Mouse (Mus musculus) bone marrow, adult 2 months (tissue): ENCODE results near the gene Nps. TPM values are rescaled to one million over a fixed set of nuclear protein-coding genes. Genes with fewer than 3 reads are reported as not detected.

Experiments
- H3K27ac ChIP-seq: fragments of 200-500 bp; 2 replicates; pipeline ENCODE4 v1.5.1; 2012; ENCODE audit warnings: low read depth, mild to moderate bottlenecking, control low read depth, inconsistent platforms, low read length; ENCODE audit not compliant: control insufficient read depth, poor library complexity, insufficient read depth
- H3K4me1 ChIP-seq: fragments of 200-500 bp; 2 replicates; pipeline ENCODE4 v1.6.1; 2011; ENCODE audit warnings: low read length; ENCODE audit not compliant: control insufficient read depth, insufficient read depth
- H3K4me3 ChIP-seq: fragments of 200-500 bp; replicated peaks from 2 replicates; pipeline ENCODE3; 2011; ENCODE audit warnings: mild to moderate bottlenecking, low read depth, low read length, control low read depth; ENCODE audit not compliant: control insufficient read depth
- CTCF ChIP-seq: fragments of 200-500 bp; IDR thresholded peaks from 2 replicates; pipeline ENCODE4 v1.5.1; 2011; ENCODE audit warnings: low read length, control low read depth; ENCODE audit not compliant: control insufficient read depth, insufficient read depth
- POLR2A ChIP-seq: fragments of 200-500 bp; IDR thresholded peaks from 2 replicates; pipeline ENCODE4 v1.6.1; 2011; ENCODE audit warnings: low read depth, mild to moderate bottlenecking, control low read depth, low read length, borderline replicate concordance; ENCODE audit not compliant: control insufficient read depth
- WGBS: fragments of 180-500 bp; shearing (Covaris S2); methylation state at CpG from one replicate; pipeline ENCODE4 v1.1.7; 2018; 5-methylcytosine and 5-hydroxymethylcytosine counted together
- polyA plus RNA-seq: library from polyadenylated mRNA; stranded (reverse); fragments of >200 nt; gene quantifications from 2 replicates; pipeline ENCODE4 v1.2.4, GENCODE M21; 2011; ENCODE audit warnings: low replicate concordance; ENCODE audit not compliant: missing spikeins, insufficient read depth, insufficient read length

Gene Nps
- polyA plus RNA-seq, 1 experiment, result not detected

DNA sequence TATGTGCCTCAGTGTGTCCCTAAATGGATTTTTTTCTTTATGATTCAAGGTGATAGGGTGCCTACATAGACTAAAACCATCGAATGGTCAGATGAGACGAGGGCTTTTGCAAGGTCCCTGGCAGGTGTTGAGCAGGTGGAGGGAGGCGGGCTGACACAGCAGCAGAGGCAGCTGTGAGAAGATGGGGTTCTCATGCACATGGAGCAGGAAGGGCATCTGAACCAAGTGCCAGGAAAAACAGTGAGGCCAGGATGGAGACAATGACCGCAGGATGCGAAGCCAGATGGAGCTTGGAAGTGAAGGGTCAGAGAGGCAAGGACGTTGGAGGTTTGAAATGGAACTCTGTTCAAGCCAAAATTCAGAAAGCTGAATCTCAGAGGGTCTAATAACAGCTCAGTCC lies 18.5 kb upstream of the Nps start:
- H3K4me1 ChIP-seq, result no peaks in the 10 kb centered on the region
- no peak overlapping the region for H3K27ac ChIP-seq
- H3K4me3 ChIP-seq, result no peak overlapping the region
- TF ChIP-seq CTCF (no peak), POLR2A (no peak)
- 73% methylated on average over 6 of the region's 6 CpGs for WGBS

DNA sequence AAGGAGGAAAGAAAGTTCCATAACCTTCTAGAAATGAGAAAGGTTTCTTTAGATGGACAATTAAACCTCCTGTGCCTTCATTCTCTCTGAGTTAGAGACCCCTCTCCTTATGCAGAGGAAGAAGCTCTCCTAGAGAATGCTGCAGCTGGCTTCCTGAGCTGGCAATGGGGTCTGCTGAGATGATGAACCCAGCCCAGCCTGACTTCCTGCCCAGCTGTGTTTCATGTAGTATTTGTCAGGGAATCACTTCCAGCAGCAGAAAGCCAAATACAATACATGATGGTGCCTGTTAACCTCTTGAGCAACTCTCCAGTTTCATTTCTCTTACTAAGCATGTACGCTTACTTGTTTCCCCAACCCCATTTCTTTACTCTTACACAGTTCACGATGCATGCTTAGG lies 17.9 kb upstream of the Nps start:
- H3K4me3 ChIP-seq, result no peak overlapping the region
- TF ChIP-seq POLR2A (no peak), CTCF (no peak)
- no peaks in the 10 kb centered on the region for H3K4me1 ChIP-seq
- no peak overlapping the region for H3K27ac ChIP-seq
- 67% methylated on average over 2 of the region's 2 CpGs for WGBS

DNA sequence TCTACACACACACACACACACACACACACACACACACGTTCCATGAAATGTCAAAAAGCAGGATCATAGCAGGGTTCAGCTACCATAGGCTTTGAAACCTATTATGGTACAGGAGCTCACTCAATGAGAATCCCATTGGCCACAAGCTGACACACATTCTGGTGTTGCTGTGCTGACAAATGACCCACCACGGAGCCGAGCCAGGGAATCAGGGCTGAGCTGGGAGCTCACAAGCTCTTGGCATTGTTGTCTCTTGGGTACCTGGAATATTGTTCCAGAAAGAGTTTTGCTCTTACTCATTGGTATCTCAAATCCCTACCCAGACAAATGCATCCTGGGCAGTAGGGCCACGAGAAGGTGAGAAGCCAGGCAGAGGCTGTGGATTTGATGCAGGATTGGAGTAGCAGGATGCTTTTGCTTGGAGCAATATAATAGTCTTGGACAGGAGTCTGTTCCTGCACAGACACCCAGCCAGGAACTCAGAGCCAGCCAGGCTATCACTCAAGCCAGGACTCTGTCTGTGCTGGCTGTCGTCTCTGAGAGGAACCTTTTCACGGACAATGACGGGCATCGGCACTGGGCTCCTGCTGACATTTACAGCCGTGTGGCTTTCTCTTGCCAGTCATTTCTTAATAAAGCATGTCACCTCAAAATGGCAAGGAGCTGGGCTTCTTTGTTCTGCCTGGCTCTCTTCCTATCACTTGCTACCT lies 14.2 kb upstream of the Nps start:
- WGBS, result 80% methylated on average over 9 of the region's 9 CpGs
- TF ChIP-seq POLR2A, result no peak
- no peak for TF ChIP-seq CTCF

DNA sequence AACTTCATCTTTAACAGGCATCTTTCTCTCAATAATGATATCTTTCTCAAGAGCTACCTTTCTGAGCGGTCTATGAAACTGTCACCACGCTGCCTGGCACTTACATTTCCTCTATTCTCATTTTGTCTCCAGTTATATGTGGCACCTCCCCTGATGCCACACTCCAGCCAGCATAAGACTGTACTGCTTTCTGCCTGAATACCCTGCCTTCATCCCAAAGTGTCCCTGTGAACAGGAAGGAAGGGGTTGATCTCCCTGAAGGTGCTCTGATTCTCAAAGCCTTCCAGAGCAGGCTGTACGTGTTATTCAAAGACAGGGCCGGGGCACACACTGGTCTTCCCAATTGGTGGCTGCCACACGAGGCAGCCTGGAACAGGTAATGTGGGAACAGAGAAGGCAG lies 12.1 kb upstream of the Nps start:
- no peak overlapping the region for H3K27ac ChIP-seq
- TF ChIP-seq CTCF (no peak), POLR2A (no peak)
- no peak overlapping the region for H3K4me3 ChIP-seq
- no peaks in the 10 kb centered on the region for H3K4me1 ChIP-seq
- 68% methylated on average over 5 of the region's 5 CpGs for WGBS

More for the DNA sequence above, 14.2 kb upstream of the Nps start:
- H3K4me1 ChIP-seq, result no peaks in the 10 kb centered on the region
- H3K4me3 ChIP-seq, result no peak overlapping the region
- H3K27ac ChIP-seq, result no peak overlapping the region

DNA sequence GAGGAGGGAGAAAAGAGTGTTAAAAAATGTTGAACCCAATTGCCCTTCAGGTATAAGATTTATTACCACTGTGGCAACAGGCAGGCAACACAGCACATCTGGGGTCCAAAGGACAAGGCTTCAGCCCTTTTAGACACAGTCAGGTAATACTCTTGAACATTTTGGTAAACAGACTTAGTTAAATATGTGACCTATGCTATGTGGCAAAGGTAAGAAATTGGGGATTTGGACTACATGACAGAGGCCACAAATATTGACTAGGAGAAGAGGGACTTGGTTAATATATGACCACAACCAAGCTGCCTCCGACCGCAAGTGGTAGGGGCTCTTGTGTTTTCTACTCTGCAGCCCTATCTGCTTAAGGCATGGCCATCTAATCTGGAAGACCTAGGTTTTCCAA lies 5.3 kb upstream of the Nps start:
- TF ChIP-seq POLR2A, result no peak
- no peak for TF ChIP-seq CTCF
- no peak overlapping the region for H3K27ac ChIP-seq
- no peak overlapping the region for H3K4me3 ChIP-seq
- WGBS, result 90% methylated on average over 2 of the region's 2 CpGs
- H3K4me1 ChIP-seq, result no peaks in the 10 kb centered on the region

DNA sequence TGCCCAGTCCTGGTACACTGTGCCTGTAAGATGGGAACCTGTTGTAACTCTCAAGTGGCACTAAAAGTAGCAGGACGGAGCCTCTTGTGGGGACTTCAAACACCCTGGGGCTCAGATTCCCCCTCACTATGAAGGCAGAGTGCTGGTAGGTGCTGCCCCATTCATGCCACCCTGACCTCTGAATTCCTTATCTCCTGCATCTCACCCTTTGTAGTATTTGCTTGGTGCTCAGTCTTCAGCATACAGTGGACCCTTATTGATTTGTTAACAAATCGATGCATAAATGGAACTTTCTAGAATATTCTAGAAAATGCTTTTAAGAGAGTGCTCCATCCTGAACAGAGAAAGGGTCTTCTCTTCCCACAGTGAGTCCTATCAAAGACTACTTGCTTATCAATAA lies 4.1 kb upstream of the Nps start:
- Histone ChIP-seq H3K4me3 (no peak overlapping the region), H3K27ac (no peak overlapping the region), H3K4me1 (no peaks in the 10 kb centered on the region)
- 87% methylated on average over 2 of the region's 2 CpGs for WGBS
- TF ChIP-seq POLR2A, result no peak
- no peak for TF ChIP-seq CTCF

DNA sequence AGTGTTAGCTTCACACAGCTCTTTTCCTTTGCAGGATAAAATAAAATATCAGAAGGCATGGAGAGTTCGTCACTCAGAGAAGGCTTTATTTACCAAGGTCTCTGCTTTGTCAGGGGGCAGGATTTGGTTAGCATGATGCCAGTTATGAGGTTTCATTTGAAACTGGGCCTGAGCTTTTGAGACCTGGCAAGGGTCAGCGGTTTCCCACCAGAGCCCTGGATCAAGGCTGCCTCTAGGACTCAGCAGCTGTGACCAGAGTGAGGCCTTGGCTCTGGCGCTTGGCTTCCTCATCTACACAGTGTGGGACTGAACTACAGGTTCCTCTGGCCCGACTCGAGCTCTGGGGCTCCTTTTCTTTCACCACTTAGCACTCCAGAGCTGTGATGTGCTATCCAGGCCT lies 12.5 kb downstream of the Nps start:
- Histone ChIP-seq H3K4me3 (no peak overlapping the region), H3K27ac (no peak overlapping the region), H3K4me1 (no peaks in the 10 kb centered on the region)
- TF ChIP-seq POLR2A, result no peak
- no peak for TF ChIP-seq CTCF
- 68% methylated on average over 5 of the region's 5 CpGs for WGBS

DNA sequence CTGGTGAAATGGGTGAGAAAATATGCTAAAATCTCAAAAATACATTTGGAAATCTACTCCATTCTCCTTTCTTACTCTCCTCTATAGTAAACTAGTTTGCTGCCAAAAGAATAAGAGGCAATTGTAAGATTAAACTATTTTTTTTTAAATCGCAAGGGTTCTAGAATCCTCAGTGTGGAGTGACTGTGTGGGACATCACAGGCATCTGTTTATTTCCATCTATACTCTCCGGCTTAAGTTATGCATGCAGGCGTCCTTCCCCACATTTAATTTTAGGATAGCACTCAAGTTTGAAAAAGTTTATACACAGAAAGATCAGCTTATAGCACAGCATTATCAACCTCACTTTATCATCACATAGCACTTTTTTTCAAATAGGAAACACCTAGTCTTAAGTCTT lies 24.7 kb downstream of the Nps start:
- TF ChIP-seq POLR2A (no peak), CTCF (no peak)
- 83% methylated on average over 3 of the region's 3 CpGs for WGBS

DNA sequence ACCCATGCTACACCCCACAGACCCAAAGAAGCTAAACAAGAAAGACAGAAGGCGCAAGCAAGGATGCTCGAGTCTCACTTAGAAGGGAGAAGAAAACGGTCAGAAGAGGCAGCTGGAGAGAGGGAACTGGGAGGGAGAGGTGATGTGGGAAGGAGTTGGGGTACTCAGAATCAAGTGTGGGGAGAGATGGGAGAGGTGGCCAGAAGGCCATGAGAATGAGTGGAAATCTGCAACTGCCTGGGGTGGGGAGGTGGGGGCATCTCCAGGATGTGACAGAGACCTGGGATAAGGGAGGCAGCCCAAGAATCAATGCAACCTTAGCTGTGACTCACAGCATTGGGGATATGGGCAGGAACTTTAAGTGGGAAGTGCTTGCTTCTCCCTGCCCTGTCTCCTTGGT lies 31.5 kb downstream of the Nps start:
- no peak for TF ChIP-seq POLR2A
- TF ChIP-seq CTCF, result no peak
- Histone ChIP-seq H3K4me1 (no peaks in the 10 kb centered on the region), H3K4me3 (no peak overlapping the region), H3K27ac (no peak overlapping the region)
- 86% methylated on average over 3 of the region's 3 CpGs for WGBS

More for the DNA sequence above, 24.7 kb downstream of the Nps start:
- Histone ChIP-seq H3K4me3 (no peak overlapping the region), H3K27ac (no peak overlapping the region), H3K4me1 (no peaks in the 10 kb centered on the region)
